Mouse (Mus musculus) liver, postnatal 0 days (tissue): ENCODE data around the gene Atp8a1.

Source experiments
- CTCF ChIP-seq: sonication (generic); IDR thresholded peaks from 2 replicates; pipeline ENCODE4 v1.5.1; 2016; ENCODE audit warnings: antibody characterized with exemption, low read depth
- EP300 ChIP-seq: IDR thresholded peaks from 2 replicates; pipeline ENCODE4 v1.6.1; 2016; ENCODE audit warnings: antibody characterized with exemption, low read depth, mild to moderate bottlenecking

DNA sequence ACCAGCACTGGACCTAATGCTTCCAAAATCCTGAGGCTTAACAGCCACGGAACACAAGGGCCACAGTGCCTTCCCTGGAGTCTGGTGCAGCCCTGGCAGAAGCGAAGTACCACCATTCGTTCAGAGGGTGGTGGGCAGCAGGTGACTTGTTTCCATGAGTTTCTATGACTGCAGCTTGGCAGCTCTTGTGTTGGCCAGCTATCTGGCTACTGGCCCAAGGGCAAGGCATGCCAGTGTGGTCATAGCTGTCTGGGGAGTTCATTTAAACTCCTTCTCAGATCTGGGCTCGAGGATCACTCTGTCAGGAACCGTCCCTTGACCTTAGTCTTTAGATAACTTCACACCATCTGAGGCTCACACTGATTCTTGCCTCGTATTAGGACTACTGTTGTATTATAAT, 89.1 kb downstream of the Atp8a1 start:
- TF ChIP-seq CTCF (no peak), EP300 (no peak)
